ENCODE assay signal across 8 mouse cellular contexts in the genomic region with DNA sequence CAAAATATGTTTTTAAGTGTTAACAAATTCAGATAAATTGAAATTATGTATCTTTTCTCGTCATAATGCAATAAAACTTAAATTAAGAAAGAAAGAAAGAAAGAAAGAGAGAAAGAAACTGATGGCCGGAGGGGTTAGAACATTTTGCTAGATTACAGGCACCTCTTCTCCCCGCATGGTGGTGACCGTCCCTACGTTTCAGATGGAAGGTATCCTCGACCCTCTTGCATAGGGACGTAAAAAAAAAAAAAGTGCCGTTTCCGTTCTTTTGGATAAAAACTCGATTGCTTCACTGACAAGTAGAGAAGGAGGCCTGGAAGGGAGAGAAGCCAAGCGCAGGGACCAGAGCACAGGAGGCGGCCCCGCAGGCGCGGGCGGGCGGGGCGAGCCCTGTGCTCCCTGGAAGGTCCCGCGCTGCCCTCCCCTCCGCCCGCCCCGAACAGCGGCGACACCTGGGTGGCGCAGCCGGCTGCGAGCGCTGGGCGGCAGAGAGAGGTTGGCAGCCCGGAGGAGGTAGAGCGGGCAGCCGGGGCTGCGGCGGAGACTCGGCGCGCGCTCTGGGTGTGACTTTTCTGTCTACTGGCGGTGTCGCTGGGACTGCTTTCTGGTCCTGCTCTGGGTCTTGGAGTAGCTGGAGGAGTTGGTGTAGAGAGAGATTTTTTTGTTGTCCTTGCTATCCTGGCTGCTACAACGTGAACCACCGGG. TPM values are rescaled to one million over a fixed set of nuclear protein-coding genes. Genes with fewer than 3 reads are reported as not detected.
DNase-seq lines count a peak whose midpoint lies in the region; ATAC-seq lines count a peak whose summit lies in the region.

A gene (plus strand): TSS at position 311 of the 705 bp plus-strand sequence.

- H3K36me3 ChIP-seq in hindbrain, embryonic 14.5 days (replicated peaks; ENCODE audit: control insufficient read depth, insufficient read depth), result no peaks in the 10 kb centered on the region
- no peaks in the 10 kb centered on the region for H3K36me3 ChIP-seq in megakaryocyte, embryonic 14.5 days (replicated peaks; ENCODE audit: low read length)

- no peaks in the 10 kb centered on the region for H3K9me3 ChIP-seq in hindbrain, embryonic 14.5 days (ENCODE audit: control insufficient read depth, low read length)
- peaks cover 6% of the 10 kb centered on the region for H3K9me3 ChIP-seq in megakaryocyte, embryonic 14.5 days

- H3K27me3 ChIP-seq in hindbrain, embryonic 14.5 days (ENCODE audit: control insufficient read depth, insufficient read depth, low read length), result peaks cover 30% of the 10 kb centered on the region
- H3K27me3 ChIP-seq in megakaryocyte, embryonic 14.5 days (replicated peaks), result peaks cover 48% of the 10 kb centered on the region

- H3K4me3 ChIP-seq in hindbrain, embryonic 14.5 days (replicated peaks; ENCODE audit: low read length), result peak within 1 kb of the TSS; percentile 66
- peak within 1 kb of the TSS; percentile 92 for H3K4me3 ChIP-seq in megakaryocyte, embryonic 14.5 days (replicated peaks)

- peak within 1 kb of the TSS; percentile 99 for H3K4me2 ChIP-seq in hindbrain, embryonic 14.5 days (replicated peaks)

- ATAC-seq in hindbrain, embryonic 14.5 days (ENCODE audit: low FRiP score), result peak; percentile 79

- DNase-seq in NIH3T3 (ENCODE audit: low read depth), result peak; percentile 68
- DNase-seq in cerebellum, adult 18-20 months, result peak; percentile 61 to 67
- DNase-seq in frontal cortex, adult 2 months (ENCODE audit: extremely low spot score in 1 of 2, low spot score in 1 of 2), result peak in 1 of 2 experiments; percentile 15
- peak; percentile 41 for DNase-seq in hindbrain, embryonic 14.5 days (ENCODE audit: low spot score)
- DNase-seq in left cerebral cortex, postnatal 10 days (ENCODE audit: extremely low spot score in 1 of 2, low spot score in 2 of 2), result peak in 1 of 2 experiments; percentile 43
- DNase-seq in right cerebral cortex, adult 2 months (ENCODE audit: low spot score in 2 of 2), result peak; percentile 20 to 24
- DNase-seq in urinary bladder, postnatal 36 days (ENCODE audit: low spot score in 2 of 2), result peak; percentile 61 to 70

- intact Hi-C loops in left cerebral cortex, postnatal 10 days (cut with DNase I), result loop anchor here (5.0 kb wide), 1 partner anchor 100 kb away; no protein-coding TSS in a partner anchor

- 2% methylated on average over 43 of the region's 43 CpGs for WGBS in hindbrain, embryonic 14.5 days

- H3K27ac ChIP-seq in hindbrain, embryonic 14.5 days, result no peak within 1 kb of the TSS

- peak within 1 kb of the TSS; percentile 58 for H3K9ac ChIP-seq in hindbrain, embryonic 14.5 days

- H3K4me1 ChIP-seq in hindbrain, embryonic 14.5 days (replicated peaks; ENCODE audit: control insufficient read depth, insufficient read depth, low read length), result no peaks in the 10 kb centered on the region; the same call in 1 of the 2 replicates
- H3K4me1 ChIP-seq in megakaryocyte, embryonic 14.5 days, result peaks cover 31% of the 10 kb centered on the region

RNA-seq across cellular contexts. Expression of the gene that starts here (rescaled TPM):
- 62.9 and 63.6 TPM in 2 replicates for polyA plus RNA-seq in frontal cortex, adult 2 months (2012; rRNA removed)
- 8.0 and 8.3 TPM in 2 replicates for polyA plus RNA-seq in hindbrain, embryonic 14.5 days (2014; fragmentation: Nextera tagmentation; extraction: Ambion mirVana)
- total RNA-seq in left cerebral cortex, postnatal 10 days (2021), result 10 to 100 TPM; 59.4 to 61.8 TPM
- 0.37 and 0.84 TPM in 2 replicates for polyA plus RNA-seq in megakaryocyte, embryonic 14.5 days (2012; ENCODE audit: insufficient read depth, low replicate concordance)
